Mouse (Mus musculus) thymus, postnatal 4 days (tissue): ENCODE measurements around the gene Wfdc3.
A peak's percentile ranks its signal among the peaks of the same experiment; 100 is the strongest.

Experiments used
- DNase-seq: peaks from one replicate; pipeline ENCODE4 v3.0.0; 2021

Wfdc3 gene

DNA sequence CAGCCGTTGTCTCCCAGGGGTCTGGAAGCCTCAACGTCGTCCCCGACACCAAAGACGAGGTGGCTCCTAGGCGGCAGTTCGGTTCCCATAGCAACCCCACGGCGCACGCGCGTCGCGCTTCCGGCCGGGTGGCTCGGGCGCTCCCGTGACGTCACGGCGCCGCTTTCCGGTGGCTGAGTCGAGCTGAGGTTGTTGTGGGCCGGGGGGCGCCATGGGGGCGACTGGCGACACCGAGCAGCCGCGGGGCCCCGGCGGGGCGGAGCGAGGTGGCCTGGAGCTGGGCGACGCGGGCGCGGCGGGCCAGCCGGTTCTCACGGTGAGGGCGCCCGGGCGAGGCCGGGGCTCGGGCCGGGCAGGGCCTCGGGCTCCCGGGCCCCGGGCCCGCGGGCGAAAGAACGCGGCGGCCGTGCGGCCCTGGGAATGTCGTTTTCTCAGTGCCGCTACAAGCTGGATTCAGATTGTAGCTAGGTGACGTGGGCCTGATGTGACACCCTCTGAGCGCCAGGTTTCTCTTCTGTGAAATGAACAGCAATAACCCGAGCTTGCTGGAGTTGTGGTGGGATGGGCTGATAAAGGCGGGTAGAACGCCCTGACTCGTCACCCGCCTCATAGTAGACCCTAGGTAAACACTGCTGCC is at the start of gene Wfdc3, which contains the start of gene Dnttip1:
Gene Wfdc3 (minus strand): TSS at position 89 of the 637 bp plus-strand sequence.
Gene Dnttip1 (plus strand): TSS at position 141 of the 637 bp plus-strand sequence.
- DNase-seq: peak; percentile 98

DNA sequence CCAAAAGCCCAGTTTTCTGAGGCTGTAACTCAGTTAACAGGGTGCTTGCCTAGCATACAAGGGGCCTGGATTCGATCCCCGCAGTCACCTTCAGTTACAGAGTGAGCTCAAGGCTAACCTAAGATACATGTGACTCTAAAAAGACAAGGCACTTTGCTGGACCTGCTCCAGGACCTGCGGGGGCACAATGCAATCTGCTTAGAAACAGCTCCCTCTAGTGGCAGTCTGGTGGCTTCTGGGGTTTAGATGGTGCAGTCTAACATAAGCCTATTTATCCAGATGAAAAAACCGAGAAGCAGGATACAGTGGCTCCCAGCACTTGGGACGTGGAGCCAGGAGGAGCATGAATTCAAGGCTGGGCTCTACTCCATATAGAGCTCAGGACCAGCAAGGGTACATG is 48.6 kb upstream of the Wfdc3 start:
- peak; percentile 80 for DNase-seq

DNA sequence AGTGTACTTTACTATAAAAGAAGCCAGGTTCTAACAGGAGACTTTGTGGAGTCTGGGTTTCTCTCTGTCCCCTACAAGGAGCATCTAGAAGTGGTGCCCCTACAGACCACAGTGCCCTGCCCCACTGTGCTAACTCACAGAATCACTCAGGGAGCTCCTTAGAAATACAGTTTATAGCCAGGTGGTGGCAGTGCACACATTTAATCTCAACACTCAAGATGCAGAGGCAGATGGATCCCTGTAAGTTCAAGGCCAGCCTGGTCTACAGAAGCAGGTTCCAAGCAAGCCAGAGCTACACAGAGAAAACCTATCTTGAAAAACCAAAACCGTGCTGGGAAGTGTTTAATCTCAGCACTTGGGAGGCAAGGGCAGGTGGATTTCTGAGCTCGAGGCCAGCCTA is 48.0 kb upstream of the Wfdc3 start:
- no peak for DNase-seq

DNA sequence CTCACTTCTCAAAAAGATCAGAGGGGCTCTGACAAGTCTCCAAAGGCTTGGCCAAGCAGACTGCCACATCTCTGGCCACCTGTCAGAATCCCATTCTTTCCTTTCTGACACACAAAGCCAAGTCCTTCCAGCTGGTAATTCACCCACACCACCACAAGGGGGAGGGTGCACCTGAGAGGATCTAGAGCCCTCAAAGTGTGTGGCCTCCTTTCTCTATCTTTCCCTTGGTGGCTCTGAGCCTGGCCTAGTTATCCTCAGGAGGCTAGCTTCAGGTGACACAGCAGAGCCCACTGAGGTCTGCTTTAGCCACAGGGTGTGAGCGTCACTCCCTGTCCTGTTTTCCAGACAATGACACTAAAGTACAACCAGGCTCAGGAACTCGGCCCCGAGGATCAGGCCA is 47.5 kb upstream of the Wfdc3 start:
- peak; percentile 81 for DNase-seq

DNA sequence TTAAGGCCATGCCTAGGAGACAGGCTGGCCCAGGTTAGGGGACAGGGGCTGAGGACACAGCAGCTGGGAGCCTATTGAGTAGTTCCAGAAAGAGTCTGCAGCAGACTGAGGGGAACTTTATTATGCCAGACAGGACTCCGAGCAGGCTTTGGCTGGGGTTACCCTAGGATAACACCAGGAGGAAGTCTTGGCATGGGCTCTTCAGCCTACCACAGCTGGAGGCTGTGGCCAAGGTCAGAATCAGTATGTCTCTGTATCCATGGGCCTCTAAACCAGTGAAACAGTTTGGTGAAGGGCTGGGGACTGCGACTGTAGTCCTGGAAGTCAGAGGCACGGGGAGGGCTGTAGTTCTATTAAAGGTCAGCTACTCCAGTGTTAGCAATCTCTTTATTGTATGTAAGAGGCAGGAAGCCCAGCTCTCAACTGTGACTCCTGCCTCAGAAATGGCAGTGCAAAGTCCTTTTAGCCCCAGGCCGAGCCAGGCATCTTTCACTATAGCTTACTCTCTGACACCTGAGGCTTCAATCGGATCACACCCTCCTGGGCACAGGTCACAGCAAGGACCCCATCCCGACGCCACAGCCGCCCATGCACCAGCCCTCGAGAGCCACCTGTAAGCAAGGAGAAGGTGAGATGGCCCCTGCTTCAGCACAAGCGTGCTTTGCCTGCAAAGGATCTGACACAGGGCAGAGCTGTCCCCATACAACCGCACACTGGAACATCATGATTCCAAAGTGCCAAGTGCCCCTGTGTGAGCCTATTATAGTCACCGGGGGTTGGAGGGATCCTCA is 46.9 kb upstream of the Wfdc3 start:
- no peak for DNase-seq

DNA sequence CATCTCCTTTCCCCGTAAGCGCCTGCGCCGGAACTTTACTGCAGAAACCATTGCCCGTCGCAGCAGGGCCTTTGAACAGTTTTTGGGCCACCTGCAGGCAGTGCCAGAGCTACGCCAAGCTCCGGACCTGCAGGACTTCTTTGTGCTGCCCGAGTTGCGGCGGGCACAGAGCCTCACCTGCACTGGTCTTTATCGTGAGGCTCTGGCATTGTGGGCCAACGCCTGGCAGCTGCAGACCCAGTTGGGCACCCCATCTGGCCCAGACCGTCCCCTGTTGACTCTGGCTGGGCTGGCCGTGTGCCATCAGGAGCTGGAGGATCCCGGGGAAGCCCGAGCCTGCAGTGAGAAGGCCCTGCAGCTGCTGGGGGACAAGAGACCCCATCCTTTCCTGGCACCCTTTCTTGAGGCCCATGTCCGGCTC is 46.1 kb upstream of the Wfdc3 start:
- no peak for DNase-seq

DNA sequence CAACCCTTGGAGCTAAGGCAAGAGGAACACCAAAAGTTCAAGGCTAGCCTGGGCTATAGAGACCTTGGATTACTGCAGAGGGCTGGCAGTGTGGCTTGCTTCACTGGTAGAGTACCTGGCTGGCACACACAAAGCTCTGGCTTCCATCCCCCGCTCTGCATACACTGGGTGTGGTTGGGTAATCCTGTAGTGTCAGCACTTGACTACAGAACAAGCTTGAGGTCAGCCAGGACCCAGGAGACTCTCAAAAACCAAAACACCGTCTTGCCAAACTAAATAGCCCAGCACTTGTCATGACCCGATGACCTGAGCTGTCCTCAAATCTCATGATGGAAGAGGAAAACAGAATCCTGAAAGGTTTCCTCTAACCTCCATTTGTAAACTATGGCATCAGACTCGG is 44.7 kb upstream of the Wfdc3 start:
- DNase-seq: no peak

DNA sequence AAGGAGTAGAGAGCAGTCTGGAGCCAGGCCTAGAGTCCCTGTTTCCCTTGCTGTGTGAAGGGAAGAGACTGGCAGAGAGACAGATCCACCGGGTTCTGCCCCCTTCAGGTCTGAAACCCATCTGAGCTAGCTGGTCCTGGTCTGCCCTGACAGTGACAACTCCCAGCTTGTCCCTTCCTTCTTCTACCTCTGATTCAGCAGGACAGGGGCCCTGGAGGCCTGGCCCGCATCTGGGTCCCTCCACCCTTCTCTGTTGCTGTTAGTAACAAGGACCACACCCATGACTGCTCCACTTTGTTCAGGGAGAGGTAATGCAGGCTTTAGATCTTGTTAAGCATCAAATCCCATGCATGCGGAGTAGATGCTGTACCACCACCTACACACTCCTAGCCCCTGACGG is 42.7 kb upstream of the Wfdc3 start:
- no peak for DNase-seq

DNA sequence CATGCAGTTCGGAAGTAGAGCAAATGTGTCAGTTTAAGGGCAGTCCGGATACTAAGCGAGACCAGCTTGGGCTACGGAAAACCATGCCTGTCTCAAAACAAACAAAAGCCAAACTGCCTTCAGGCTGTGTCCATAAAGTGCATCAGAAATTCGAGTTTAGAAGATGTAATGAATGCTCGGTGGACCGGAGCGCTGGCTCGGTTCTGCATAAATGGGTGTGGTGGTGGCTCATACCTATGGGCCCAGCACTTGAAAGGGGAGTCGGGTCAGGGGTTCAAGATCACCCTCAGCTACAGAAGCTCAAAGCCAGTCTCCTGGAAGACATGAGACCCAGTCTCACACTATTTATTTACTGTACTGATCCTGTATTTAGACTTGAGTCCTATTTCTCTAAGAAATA is 42.0 kb upstream of the Wfdc3 start:
- DNase-seq: no peak

DNA sequence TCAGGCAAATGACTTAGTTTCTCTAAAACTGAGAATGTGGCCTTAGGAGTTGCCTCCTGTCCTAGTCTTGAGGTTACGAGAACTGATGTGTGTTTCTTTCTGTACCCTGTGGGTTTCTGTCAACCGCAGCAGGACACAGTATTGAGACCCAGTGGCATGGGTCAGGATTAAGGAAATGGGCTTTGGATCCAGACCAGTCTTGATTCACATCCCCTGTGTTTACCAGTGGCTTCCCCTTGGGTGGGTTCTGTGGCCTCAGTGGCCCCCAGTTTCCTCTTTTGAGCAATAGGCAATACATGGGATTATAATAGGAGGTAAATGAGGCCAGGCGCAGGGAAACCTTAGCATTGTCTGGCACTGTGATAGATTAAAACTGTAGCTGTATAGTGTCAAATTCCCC is 41.3 kb upstream of the Wfdc3 start:
- DNase-seq: no peak

DNA sequence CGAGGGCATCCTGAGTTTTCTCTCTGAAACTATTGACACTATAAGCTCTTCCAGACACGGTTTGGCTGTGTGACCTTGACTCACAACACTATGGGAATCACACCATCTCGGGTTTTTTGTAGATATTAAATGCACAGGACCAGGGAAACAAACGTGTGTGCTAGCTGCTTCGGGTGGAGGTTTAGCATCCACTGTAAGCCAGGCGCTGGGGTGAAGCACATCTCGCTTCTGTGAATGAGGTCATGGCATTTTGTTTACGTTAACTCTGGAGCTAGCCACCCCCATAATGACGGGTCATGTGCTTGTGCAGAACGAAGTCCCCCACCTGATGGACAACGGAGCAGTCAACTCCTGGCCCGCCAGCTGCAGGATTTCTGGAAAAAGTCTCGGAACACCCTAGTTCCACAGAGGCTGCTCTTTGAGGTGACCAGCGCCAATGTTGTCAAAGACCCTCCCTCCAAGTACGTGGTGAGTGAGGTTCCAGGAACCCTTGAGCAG is 40.7 kb upstream of the Wfdc3 start:
- DNase-seq: no peak

DNA sequence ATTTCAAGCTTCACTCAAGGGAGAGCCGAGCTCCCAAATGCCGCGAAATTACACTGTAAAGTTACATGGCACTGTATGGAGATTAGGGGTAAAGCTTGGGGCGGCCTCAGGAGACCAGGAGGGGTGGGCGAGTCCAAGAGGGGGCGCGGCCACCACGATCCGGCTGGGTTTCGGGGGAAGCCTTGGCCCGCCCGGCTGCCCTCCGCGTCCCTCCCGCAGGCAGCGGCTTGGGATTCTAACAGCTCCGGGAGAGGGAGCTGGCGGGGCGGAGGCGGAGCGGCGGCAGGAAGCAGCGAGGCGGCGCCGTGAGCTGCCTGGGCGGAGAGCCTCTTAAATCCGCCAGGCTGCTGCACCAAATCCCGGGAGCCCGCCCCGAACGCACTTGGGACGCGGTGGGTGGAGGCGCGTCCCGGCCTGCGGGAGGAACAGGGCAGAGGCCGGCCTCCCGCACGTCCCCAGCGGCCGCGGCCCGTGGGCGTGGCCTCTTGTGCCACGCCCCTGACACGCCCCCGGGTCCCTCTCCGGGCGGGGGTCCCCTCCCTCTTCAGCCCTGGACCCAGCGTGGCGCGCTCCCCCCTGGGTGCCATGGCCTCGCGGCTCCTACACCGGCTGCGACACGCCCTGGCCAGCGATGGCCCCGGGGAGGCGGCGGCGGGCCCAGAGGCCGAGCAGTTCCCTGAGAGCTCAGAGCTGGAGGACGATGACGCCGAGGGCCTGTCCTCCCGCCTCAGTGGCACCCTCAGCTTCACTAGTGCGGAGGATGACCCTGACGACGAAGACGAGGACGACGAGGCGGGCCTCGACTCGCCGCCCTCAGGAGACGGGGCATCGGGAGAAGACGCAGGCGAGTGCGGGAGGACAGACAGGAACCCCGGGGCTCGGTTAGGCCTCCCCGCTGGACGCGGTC is 40.0 kb upstream of the Wfdc3 start, which contains the start of gene Snx21:
Gene Snx21 (plus strand): TSS at position 343 of the 907 bp plus-strand sequence.
- peak; percentile 78 for DNase-seq

DNA sequence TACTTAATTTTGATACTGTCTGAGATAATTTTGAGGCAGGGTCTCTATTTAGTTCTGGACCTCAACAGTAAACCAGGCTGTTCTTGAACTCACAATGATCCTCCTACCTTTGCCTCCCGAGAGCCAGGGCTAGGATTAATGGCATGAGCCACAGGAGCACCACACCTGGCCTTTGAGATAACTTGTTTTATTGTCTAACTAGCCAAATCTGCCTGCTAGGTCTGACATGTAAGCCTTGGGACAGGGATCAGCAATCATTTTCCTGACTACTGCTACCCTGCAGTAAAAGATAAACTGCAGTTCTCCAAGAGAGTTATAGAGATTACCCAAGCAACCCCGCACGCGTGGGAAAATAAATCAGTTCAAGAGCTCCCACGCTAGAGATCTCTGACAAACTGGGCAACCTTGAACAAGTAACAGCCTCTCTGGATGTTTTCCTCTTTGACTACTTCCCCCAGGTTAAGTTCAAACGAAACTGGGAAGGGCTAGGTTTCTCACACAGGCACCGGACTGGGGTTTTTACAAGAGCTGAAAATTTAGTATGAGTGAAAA is 39.2 kb upstream of the Wfdc3 start:
- DNase-seq: no peak

DNA sequence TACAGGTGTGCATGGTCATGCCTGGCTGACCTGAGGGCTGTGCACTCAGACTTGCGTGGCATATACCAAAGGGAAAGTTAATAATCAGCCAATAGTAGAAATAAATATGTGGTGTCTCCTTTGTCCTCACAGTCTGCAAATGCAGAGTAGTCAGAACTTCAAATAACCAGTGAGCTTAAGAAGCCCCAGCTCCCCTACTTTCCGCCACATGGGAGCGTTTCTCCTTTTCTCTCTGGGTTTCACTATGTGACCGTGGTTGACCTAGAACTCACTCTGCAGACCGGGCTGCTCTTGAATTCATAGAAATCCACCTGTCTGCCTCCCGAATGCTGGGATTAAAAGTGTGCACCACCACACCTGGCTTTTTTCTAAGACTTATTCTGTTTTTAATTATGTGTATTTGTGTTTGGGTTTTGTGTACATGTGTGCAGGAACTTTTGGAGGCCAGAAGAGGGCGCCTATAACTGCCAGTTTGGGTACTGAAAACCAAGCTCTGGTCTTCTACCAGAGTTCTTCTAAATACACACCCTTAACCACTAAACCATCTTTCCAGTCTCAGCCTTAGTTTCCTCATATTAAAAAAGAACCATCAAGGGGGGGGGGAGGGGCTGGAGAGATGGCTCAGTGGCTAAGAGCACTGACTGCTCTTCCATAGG is 38.3 kb upstream of the Wfdc3 start:
- DNase-seq: no peak

DNA sequence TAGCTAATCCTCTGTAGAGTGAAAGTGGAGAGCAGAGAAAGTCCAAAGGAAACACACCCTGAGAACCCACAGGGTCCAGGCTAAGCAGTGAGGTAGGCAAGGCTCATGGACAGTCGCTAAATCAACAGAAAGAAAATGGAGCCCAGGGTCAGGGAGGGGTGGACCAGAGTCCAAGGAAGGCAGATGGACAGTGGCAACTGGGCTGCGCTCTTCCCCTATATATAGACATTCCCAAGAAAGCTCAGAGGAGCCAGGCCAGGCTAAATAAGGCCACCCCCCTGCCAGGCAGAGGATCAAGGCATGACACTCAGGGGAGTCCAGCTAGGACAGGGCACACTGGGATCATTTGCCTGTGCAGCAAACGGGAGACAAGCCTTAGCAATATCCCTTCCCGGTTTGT is 36.1 kb upstream of the Wfdc3 start:
- no peak for DNase-seq

DNA sequence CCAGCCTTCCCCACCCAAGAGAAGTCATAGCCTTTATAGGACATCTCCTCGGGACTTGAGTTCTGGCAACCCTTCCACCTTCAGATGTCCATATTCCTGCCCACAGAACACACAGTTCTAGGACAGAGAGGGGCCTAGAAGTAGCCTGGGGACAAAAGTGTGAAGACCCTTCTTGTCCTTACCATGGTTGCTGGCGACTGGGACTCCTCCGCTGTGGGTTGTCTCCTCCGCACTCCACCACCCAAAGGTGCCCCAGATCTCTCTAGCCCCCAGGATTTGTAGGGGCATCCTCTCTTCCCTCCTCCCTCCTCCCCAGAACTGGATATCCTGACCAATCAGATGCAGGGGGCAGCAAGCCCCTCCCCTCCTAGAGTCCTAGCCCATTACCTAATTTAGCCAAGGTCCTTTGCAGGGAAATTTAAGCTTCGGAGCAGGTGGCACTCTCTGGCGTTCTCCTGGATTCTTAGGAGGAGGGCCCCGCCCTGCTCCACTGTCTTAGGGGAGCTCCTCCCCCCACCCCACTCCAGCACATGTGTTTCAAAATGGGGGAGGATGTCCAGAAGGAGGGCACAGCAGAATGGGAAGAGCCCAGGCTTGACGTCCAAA is 33.9 kb upstream of the Wfdc3 start, which contains the start of gene Tnnc2:
Gene Tnnc2 (minus strand): TSS at position 487 of the 606 bp plus-strand sequence.
- no peak for DNase-seq

DNA sequence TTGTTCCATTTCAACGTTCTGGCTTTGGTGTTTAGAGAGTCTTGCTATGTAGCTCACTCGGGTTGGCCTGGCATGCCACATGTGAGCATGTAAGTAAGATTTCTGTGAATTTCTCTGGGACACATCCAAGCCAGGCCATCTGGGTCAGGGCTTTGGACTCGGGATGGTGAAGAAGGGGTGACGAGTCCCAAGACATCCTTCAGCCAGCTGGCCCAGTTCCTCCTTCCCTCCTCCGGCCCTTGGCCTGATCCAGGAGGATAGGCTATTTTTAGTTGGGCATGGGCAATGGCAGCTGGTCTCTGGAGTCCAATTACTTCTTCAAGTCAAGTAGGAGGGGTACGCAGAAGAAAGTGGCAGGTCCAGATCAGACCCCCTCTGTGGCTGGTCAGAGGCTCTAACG is 33.1 kb upstream of the Wfdc3 start:
- no peak for DNase-seq

DNA sequence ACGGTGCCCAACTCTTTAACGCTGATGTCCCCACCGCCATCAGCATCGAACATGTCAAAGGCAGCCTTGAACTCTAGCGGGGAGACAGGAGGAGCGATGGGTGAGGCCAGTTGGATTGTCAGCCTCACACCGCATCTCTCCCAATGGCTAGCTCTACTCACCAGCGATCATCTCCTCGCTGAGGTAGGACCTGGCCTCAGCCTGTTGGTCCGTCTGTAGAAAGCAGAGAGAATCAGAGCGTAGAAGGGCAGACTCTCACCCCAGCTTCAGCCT is 32.2 kb upstream of the Wfdc3 start:
- no peak for DNase-seq

DNA sequence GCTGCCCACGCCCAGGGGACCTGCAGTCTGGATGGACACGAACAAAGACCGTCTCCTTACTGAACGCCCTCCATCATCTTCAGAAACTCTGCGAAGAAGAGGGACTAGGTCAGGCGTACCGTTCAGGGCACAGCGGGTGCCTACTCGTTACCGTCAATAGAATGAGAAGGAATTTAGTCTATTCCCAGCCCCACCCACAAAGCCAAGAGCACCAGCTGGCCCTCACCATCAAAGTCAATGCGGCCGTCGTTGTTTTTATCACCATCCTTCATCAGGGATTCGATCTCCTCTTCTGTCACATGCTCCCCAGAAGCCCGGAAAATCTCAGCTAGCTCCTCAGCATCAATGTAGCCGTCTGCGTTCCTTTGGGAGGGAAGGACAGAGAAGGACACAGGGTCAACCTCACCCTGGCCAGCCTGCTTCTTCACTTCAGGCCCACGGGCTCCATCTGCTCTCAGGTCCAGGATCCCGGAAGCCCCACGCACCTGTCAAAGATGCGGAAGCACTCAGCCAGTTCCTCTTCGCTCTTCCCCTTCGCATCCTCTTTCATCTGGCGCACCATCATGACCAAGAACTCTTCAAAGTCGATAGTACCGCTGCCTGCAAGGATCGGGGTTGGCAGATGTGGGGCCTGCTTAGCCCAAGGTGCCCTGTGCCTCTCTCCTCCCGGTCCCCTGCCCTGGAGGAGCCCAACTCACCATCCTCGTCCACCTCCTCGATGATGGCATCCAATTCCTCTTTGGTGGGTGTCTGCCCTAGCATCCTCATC is 31.7 kb upstream of the Wfdc3 start:
- DNase-seq: no peak

DNA sequence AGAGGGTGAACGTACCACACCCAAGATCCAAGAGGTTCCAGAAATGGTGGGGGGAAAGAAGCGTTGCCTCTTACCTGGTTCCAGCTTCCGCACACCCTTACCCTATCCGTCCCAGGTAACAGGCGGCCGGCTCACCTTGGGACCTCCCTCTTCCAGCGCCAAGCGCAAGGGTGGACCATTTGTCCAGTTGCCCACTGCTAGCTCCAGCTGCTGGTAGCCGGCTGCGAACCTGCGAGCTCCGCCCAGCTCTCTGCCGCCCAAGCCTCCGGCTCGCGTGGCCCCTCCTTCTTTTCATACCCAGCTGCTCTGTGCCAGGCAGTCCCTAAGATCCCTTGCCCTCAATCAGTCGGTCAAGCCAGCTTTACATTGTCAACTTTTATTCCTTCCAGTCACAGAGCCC is 31.1 kb upstream of the Wfdc3 start:
- no peak for DNase-seq

DNA sequence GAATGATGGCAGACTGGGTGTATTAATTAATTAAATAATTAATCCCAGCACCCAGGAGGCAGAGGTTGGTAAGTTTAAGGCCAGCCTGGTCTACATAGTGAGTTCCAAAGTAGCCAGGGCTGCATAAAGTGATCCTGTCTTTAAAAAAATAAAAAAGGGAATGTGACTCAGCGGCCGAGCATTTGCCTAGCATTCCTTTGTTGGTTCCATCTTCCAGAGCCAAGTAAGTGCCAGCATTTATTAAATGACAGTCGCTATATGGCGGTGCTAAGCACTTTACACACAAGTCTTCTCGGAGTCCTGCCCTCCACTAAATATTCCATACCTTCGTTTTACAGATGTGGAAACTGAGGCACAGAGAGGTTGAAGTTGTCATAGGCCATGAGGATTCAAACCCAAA is 30.4 kb upstream of the Wfdc3 start:
- no peak for DNase-seq
